Mouse (Mus musculus) midbrain, embryonic 16.5 days (tissue): ENCODE results near the gene Traf6. TPM values are rescaled to one million over a fixed set of nuclear protein-coding genes. Genes with fewer than 3 reads are reported as not detected.
"Not testable (repeated sequence)": the region's sequence is repeated elsewhere in the genome, so short reads cannot be mapped to it uniquely, and the experiment has no call there.

Experiments used
- ATAC-seq: fragments of 200-750 bp; cut with Nextera tagmentation; 2 replicates; pipeline ENCODE4 v1.8.0; 2017; ENCODE audit warnings: moderate TSS enrichment
- H3K27ac ChIP-seq: fragments of 300-500 bp; sonication (generic); 2 replicates; pipeline ENCODE4 v1.5.1; 2014; ENCODE audit warnings: mild to moderate bottlenecking, low read length, mixed read lengths
- H3K27me3 ChIP-seq: fragments of 300-500 bp; sonication (generic); 2 replicates; pipeline ENCODE4 v1.6.1; 2014; ENCODE audit warnings: low read depth, low read length, mixed read lengths; ENCODE audit not compliant: control insufficient read depth, insufficient read depth
- H3K36me3 ChIP-seq: fragments of 300-500 bp; sonication (generic); 2 replicates; pipeline ENCODE4 v1.6.1; 2014; ENCODE audit warnings: mild to moderate bottlenecking, low read length, moderate library complexity, mixed read lengths; ENCODE audit not compliant: control insufficient read depth, insufficient read depth
- H3K4me1 ChIP-seq: fragments of 300-500 bp; sonication (generic); 2 replicates; pipeline ENCODE4 v1.6.1; 2014; ENCODE audit warnings: mild to moderate bottlenecking, low read length, mixed read lengths; ENCODE audit not compliant: control insufficient read depth, insufficient read depth
- H3K4me2 ChIP-seq: fragments of 300-500 bp; sonication (generic); 2 replicates; pipeline ENCODE4 v1.6.1; 2014; ENCODE audit warnings: mild to moderate bottlenecking, low read length, mixed read lengths
- H3K4me3 ChIP-seq: fragments of 300-500 bp; sonication (generic); 2 replicates; pipeline ENCODE4 v1.5.1; 2014; ENCODE audit warnings: low read depth, mild to moderate bottlenecking, low read length, moderate library complexity, mixed read lengths
- H3K9ac ChIP-seq: fragments of 300-500 bp; sonication (generic); 2 replicates; pipeline ENCODE4 v1.6.1; 2014; ENCODE audit warnings: low read depth, low read length, mixed read lengths
- H3K9me3 ChIP-seq: fragments of 300-500 bp; sonication (generic); replicated peaks from 2 replicates; pipeline ENCODE4 v1.6.1; 2014; ENCODE audit warnings: mild to moderate bottlenecking, low read length, mixed read lengths; ENCODE audit not compliant: control insufficient read depth, poor library complexity, severe bottlenecking
- WGBS: fragments of 180-500 bp; shearing (Covaris S2); extraction: QIAGEN DNeasy Blood & Tissue Kit; methylation state at CpG from one replicate; pipeline ENCODE4 v1.1.7; 2014; 5-methylcytosine and 5-hydroxymethylcytosine counted together
- polyA plus RNA-seq: library from polyadenylated mRNA; unstranded; fragments of >200 nt; fragmentation: Nextera tagmentation; extraction: Ambion mirVana; gene quantifications from 2 replicates; pipeline ENCODE4 v1.2.1, GENCODE M21; 2015

The Traf6 gene
- polyA plus RNA-seq, 1 experiment from 2014 or later, result 5.2 TPM

- Histone ChIP-seq H3K9me3 (no peaks in the 10 kb centered on the region), H3K4me2 (no peak overlapping the region), H3K4me1 (no peaks in the 10 kb centered on the region), H3K9ac (no peak overlapping the region), H3K36me3 (no peaks in the 10 kb centered on the region), H3K4me3 (no peak overlapping the region), H3K27ac (no peak overlapping the region), H3K27me3 (no peaks in the 10 kb centered on the region)
- no peak for ATAC-seq
- 82% methylated on average over 8 of the region's 8 CpGs for WGBS
Measured at GRCm38 (mm10) chr2:101741653-101742052, 63.4 kb downstream of the Traf6 start.

DNA sequence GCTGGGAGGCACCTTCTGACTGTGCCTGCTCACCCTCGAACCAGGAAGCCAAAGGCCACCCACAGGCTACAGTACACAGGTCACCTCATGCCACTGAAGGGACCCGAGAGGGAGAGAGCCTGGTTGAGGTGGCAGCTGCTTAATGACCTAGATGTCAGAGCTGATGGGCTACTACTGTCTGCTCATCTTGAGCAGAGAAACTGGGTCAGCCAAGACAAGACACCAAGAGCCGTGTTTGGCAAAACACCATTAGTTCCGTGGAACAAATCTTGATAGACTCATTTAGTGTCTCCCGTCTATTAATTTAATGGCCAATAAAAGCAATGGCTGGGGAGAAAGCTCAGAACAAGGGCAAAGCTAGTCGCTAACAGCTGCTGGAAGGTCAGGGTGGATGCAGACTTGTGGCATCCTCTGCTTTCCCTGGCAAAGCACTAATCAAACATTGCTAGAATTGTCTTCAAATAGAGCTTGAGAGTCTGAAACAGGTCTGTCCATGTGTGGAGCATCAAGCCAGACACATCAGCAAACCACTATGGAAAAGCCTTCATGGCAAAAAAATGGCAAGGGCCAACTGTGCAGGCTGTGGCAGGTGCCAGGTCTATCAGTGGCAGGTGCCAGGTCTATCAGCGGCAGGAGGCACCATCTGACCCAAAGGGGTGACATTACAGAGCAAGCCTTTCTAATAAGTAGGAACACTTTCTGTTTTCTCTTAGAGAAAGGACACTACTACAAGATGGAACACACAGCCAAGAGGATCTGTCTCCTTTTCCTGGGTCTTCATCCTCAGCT lies 64.0 kb downstream of the Traf6 start:
- ATAC-seq, result no peak
- H3K36me3 ChIP-seq, result no peaks in the 10 kb centered on the region
- H3K4me2 ChIP-seq, result no peak overlapping the region
- no peak overlapping the region for H3K9ac ChIP-seq
- H3K4me3 ChIP-seq, result no peak overlapping the region
- no peak overlapping the region for H3K27ac ChIP-seq
- H3K9me3 ChIP-seq, result no peaks in the 10 kb centered on the region
- H3K27me3 ChIP-seq, result no peaks in the 10 kb centered on the region
- WGBS, result 91% methylated on average over 7 of the region's 7 CpGs
- no peaks in the 10 kb centered on the region for H3K4me1 ChIP-seq

DNA sequence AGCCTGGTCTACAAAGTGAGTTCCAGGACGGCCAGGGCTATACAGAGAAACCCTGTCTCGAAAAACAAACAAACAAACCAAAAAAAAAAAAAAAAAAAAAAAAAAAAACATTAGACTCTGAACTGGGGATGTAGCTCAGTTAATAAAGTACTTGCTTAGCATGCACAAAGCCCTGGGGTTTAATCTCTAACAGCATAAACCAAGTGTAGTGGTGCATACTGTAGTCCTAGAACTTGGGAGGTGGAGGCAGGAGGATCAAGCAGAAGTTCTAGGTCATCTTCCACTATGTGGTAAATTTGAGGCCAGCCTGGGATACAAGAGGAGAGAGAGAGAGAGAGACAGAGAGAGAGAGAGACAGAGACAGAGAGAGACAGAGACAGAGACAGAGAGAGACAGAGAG lies 67.4 kb downstream of the Traf6 start:
- H3K4me3 ChIP-seq, H3K27me3 ChIP-seq, H3K27ac ChIP-seq, H3K4me2 ChIP-seq, H3K9me3 ChIP-seq, H3K36me3 ChIP-seq, ATAC-seq, H3K9ac ChIP-seq, H3K4me1 ChIP-seq: not testable (repeated sequence)
- 79% methylated on average over 2 of the region's 2 CpGs for WGBS

- 92% methylated on average over 7 of the region's 7 CpGs for WGBS
Measured at GRCm38 (mm10) chr2:101746537-101746936, 68.3 kb downstream of the Traf6 start.

More at GRCm38 (mm10) chr2:101746537-101746936, 68.3 kb downstream of the Traf6 start:
- no peak overlapping the region for H3K4me2 ChIP-seq
- no peaks in the 10 kb centered on the region for H3K9me3 ChIP-seq
- H3K27me3 ChIP-seq, result no peaks in the 10 kb centered on the region
- no peaks in the 10 kb centered on the region for H3K36me3 ChIP-seq
- H3K9ac ChIP-seq, result no peak overlapping the region
- ATAC-seq, result no peak
- H3K4me3 ChIP-seq, result no peak overlapping the region
- no peak overlapping the region for H3K27ac ChIP-seq
- no peaks in the 10 kb centered on the region for H3K4me1 ChIP-seq

Other genes with a start within 250 kb of the Traf6 start
- gene Rag2, start 53.7 kb upstream of the Traf6 start, polyA plus RNA-seq, result 0.11 TPM in 1 of 2 replicates, not detected in the other
- gene Rag1, start 28.9 kb upstream of the Traf6 start, polyA plus RNA-seq, result 0.13 and 0.16 TPM in 2 replicates
- 48.3 and 50.7 TPM in 2 replicates for gene B230118H07Rik, start 28.9 kb upstream of the Traf6 start, polyA plus RNA-seq
- gene Prr5l, start 204.6 kb downstream of the Traf6 start, polyA plus RNA-seq, result 4.6 and 4.7 TPM in 2 replicates
- 105 and 119 TPM in 2 replicates for gene Commd9, start 207.8 kb downstream of the Traf6 start, polyA plus RNA-seq